Mouse (Mus musculus): Measurements from ENCODE around the gene Hist1h2ak.
"Not testable (repeated sequence)": the region's sequence is repeated elsewhere in the genome, so short reads cannot be mapped to it uniquely, and the experiment has no call there.

DNA sequence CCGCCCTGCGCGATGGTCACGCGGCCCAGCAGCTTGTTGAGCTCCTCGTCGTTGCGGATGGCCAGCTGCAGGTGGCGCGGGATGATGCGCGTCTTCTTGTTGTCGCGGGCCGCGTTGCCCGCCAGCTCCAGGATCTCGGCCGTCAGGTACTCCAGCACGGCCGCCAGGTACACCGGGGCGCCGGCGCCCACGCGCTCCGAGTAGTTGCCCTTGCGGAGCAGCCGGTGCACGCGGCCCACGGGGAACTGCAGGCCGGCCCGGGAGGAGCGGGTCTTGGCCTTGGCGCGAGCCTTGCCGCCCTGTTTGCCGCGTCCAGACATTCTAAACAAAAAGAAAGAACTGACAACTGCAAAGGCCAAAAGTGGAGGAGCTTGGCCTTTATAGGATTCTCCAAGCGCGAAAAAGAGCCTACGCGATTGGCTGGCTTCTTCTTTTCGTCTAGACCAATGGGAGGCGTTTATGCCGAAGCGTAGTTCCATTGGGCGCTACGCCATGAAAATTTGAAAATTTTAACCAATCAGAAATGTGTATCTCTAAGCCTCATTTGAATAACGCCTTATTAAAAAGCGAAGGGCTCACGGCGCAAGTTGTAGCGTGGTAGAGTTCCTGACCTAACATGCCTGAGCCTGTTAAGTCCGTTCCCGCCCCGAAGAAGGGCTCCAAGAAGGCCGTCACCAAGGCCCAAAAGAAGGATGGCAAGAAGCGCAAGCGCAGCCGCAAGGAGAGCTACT is 33.4 kb upstream of the Hist1h2ak start, which contains the start of the genes Hist1h2an and Hist1h2bp:
- TF ChIP-seq CTCF (IDR thresholded peaks at IDR 0.05; ENCODE audit: extremely low read depth, insufficient read length, insufficient replicate concordance, low read depth, low read length); POLR2A (IDR thresholded peaks at IDR 0.05; ENCODE audit: low read depth, low read length): not testable (repeated sequence)
